Mouse (Mus musculus): ENCODE measurements around the gene Utrn.

The Utrn gene

GRCm38 (mm10) chr10:12869846-12870245 is 681 bp upstream of the Utrn start:
- DNase-seq (ENCODE audit: low read depth), result no peak

DNA sequence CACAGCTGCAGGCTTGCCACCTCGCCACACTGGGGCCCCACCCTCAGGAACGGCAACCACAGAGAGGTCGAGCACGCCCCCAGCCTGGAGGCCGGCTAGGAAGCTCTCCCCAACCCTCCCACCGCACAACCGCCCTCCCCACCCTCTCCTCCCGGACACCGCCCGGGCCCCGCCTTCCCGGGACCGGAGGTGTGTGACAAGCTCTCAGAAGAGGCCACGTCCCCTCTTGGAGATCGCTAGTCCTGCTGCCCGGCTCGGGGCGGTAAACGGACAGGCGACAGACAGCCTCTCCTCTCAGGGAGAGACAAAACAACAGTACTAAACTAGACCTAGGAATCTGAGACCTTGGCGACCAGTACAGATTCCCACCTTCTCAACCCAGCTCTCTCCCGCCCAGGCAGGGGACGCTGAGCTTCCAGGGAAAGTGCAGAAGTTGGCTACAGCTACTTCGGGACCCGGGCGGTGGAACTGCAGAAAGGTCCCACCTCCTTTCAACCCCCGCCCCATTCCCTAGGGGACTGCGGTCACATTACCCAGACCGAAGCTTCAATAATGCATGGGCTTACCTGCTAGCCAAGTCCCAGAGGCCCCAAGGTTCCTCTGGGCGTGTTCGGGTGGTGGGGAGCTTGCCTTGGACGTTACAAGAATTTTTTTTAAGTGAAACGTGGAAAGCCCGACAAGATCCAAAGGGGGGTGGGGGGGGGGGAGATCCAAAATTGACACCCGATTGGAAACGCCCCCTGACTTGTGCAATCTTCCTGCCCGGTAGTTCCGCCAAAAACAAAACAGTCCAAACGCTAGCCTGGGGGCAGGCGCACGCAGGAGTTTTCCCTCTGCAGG is 756 bp downstream of the Utrn start:
- peak; percentile 95 for DNase-seq (ENCODE audit: low read depth)

DNA sequence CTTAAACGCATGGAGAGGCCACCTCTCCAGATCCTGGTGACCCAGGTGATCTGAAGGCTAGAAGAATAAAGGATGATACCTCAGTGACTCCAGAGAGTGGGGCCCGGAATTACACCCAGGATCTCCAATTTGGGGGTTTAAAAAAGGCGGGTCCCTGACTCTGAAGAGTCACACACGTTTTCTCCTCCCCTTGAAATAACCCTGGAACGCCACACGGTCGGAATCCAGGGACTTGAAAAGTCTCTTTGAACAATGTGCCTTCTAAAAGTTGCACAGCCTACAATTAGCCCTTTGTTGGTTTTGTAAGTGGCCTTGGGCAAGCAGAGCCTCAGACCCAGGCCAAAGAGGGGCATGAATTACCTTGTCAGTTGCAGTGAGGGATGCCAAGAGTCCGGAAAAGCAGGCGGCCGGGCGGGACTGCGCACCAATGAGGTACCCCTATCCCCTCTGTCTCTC is 1.4 kb downstream of the Utrn start:
- no peak for DNase-seq (ENCODE audit: low read depth)

DNA sequence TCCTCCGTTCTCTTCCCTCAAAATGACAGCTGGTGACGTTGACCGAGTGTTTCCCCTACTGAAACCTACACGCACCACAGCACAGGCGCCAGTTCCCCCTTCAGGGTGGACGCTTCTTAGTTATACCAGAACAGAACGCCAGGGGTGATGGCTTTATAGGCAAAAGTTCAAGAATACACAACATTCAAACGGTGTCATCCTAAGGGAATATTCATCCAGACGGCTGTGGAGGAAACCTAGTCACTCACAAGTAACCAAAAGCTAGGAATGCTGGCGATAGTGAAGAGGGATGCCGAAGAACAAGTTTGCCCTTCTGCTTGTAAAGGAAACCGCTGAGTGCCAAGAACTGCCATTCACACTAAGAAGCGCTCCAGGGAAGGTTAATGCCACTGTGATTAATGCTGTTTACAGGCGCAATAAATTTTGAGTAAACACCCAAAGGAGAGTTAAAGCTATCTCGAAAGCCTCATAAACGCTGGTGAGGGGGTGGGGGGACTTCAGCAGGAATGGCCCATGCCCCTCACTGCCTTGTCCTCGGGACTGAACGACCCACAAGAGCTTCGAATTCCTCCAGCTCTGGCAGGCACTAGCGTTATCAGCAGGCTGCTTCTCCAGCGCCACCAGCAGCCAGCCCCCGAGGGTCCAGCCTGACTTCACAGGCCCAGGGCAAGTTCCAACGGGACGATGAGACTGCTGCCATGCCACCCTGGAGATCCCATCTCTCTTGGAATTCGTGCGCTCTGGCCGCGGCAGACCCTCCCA is 2.0 kb downstream of the Utrn start:
- DNase-seq (ENCODE audit: low read depth), result peak; percentile 89

GRCm38 (mm10) chr10:12865201-12865600 is 4.0 kb downstream of the Utrn start:
- DNase-seq (ENCODE audit: low read depth), result peak; percentile 41

- no peak for DNase-seq (ENCODE audit: low read depth)
Measured at GRCm38 (mm10) chr10:12863581-12863980, 5.6 kb downstream of the Utrn start.

- DNase-seq (ENCODE audit: low read depth), result no peak
Measured at GRCm38 (mm10) chr10:12862047-12862446, 7.1 kb downstream of the Utrn start.

DNA sequence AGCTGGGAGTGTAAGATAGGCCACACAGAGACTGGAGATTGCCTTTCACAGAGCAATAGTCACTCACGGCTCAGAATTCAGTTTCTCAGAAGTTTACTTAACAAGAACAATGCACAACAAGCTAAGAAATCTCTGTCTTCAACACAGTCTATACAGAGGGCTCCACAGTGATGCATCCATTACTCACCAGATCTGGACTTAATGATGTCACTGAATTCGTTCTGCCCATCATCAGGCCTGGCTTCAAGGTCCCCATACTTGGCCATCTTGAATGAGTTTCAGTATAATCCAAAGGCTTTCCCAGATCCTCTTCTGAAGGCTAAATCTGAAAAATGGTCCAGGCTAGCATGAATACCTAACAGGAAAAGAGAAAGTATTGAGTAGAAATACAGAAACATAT is 7.8 kb downstream of the Utrn start:
- no peak for DNase-seq (ENCODE audit: low read depth)

GRCm38 (mm10) chr10:12860765-12861164 is 8.4 kb downstream of the Utrn start:
- DNase-seq (ENCODE audit: low read depth), result no peak

DNA sequence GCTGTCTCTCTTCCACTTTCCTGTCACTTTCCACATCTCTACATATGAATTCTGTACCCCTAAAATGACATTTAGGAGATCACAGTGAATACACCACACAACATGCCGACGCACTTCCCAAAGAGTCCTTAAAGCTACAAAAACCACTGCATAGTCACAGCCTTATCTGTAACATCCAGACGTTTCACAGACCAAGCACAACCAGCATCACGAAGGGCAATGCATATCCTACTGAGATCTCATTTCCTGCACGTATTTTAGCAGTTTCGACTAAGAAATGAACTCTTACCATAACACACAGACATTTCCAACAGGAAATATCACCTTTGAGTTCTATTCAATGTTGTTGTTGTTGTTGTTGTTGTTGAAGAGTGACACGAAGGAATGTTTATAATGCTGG is 8.8 kb downstream of the Utrn start:
- DNase-seq (ENCODE audit: low read depth), result peak; percentile 91

DNA sequence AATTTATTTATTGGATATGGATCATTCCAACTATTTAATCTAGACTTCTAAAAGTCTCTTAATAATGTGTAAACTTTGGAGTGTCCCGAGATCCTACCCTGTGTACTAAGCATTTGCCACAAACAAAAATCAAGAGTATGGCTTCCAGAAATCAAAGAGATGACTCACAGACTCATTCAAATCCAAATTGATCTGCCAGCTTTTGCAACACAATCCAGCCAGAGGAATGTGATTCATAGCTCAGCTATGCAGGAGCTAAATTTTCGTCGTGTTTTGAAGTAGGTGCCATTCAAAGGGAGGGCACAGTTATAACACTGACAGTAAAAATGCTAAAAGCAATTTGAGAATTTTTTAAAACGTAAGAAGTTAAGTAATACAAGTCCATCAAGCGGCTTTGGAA is 11.1 kb downstream of the Utrn start:
- no peak for DNase-seq (ENCODE audit: low read depth)

GRCm38 (mm10) chr10:12854298-12854697 is 14.9 kb downstream of the Utrn start:
- no peak for DNase-seq (ENCODE audit: low read depth)

- no peak for DNase-seq (ENCODE audit: low read depth)
Measured at GRCm38 (mm10) chr10:12853776-12854175, 15.4 kb downstream of the Utrn start.

GRCm38 (mm10) chr10:12853196-12853620 is 16.0 kb downstream of the Utrn start:
- DNase-seq (ENCODE audit: low read depth), result no peak

GRCm38 (mm10) chr10:12852416-12853195 is 16.6 kb downstream of the Utrn start:
- no peak for DNase-seq (ENCODE audit: low read depth)

- DNase-seq (ENCODE audit: low read depth), result no peak
Measured at GRCm38 (mm10) chr10:12850781-12851471, 18.2 kb downstream of the Utrn start.

DNA sequence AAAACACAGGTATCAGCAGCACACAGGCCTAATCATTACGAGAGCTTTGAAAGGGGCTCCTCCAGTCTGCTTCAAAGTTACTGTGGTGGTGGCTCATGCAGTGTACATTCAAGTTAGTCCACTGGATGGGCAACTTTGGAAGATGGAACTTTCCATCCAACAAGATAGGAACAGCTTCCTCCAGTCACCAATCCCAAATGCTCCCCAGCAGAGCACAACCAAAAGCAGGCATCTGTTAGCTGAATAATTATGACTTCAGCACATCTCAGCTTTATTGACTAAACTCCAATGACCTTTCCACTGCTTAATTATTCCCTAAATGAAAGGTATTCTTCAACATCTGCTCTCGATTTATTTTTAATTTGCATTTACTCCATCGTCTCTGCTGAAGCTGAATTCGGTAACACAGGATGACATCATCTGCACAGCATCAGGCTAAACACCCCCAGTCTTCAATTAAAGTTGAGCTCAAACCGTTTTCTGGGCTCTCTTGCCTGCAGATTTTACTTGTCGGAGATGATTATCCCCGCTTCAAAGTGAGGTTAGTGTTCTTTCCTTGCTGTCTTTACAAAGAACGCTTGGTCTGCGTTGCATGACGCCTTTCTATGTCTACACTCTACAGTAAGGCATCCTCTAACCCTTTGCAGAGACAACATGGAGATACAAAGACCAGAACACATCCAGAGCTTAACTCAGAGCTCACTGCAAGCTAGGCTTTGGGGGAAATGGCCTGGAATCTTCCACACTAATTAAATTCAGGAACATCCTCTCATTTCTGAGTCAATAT is 20.6 kb downstream of the Utrn start:
- no peak for DNase-seq (ENCODE audit: low read depth)

GRCm38 (mm10) chr10:12842543-12842942 is 26.6 kb downstream of the Utrn start:
- peak; percentile 47 for DNase-seq (ENCODE audit: low read depth)

DNA sequence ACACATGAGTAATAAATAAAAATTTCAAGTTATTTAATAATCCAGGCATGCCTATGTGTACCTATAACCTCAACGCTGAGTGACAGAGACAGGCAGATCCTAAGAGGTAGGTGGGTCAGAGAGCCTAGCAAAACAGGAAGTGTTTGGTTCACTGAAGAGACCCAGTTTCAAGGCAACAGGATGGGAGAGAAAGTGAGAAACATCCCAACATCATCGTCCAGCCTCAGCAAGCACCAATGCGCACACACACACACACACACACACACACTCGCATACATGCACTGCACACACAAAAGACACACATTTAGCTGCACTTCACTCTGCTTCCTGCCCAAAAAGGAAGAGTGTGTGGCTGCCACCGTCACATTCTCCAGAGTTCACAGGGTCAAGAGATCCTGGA is 27.7 kb downstream of the Utrn start:
- no peak for DNase-seq (ENCODE audit: low read depth)

DNA sequence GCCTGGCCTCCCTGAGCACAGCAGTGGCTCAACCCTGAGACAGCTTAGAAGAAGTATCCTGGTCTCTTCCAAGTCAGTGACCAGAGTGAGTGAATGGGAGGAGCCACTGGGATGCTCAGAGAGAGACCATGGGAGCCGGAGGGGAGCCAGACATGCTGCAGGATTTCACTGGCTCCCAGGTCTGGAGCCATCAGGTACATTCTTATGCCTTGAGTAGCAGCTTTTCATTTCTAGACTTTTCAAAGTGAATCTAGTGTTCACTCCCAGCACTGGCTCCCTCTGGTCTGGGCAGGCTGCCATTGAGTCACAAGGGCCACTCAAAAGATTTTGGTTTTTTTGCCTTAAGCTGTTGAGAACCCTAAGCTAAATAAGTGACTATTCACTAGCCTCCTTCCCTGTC is 31.5 kb downstream of the Utrn start:
- no peak for DNase-seq (ENCODE audit: low read depth)

Data from 416B (cell line).